Mouse (Mus musculus): Measurements from ENCODE around the gene Prodh2. TPM values are rescaled to one million over a fixed set of nuclear protein-coding genes. Genes with fewer than 3 reads are reported as not detected.
A peak's percentile ranks its signal among the peaks of the same experiment; 100 is the strongest.

Prodh2 gene
- total RNA-seq, 2 experiments from 2014 or later: not detected

DNA sequence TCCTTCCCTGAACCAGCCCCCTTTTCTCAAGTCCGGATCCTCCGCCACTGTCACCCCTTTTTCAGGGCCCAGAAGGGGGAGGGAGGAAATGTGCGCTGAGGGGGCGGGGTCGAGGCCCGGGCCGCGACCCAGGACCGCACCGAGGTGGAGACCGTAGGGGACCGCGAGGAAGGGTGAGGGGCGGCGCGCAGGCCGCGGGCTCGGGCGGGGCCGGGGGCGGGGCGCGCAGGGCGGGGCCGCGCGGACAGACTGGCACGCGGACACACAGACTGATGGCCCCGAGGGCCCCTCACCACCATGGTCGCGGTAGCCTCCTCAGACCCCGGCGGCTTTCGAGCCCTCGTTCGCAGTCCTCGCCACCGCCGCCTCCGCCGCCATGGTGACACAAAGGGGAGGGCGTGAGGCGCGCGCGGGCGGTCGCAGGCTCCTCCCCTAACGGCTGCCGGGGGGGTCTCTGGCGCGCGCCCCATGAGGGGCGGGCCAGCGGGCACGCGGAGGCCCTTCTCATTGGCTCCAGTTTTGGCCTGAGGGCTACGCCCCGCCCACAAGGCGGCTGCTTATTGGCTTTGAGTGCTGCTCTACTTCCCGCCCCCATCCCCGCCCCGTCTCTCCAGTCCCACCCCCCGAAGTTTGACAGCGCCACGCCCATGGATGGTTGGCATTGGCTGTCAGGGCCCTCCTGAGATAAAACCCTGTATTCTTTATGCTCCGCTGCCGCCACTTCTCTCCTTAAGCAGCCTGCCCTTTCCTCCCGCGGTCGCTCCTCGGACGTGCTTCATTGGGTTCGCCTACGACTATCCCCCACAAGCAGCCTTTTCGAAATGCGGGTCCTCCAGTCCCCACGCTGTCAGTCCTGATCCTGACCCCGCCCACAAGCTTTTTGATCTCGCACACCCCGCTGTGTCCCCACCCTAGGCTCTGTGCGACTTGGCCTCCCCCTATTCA, 41.5 kb downstream of the Prodh2 start, which contains the start of gene Arhgap33:
Arhgap33 (minus strand) TSS at position 428 of the 945 bp plus-strand sequence.
- peak within 1 kb of the TSS; percentile 90 for H3K27ac ChIP-seq
- DNase-seq (ENCODE audit: low spot score in 2 of 2): peak; percentile 95 to 96
- TF ChIP-seq CTCF (conservative IDR thresholded peaks at IDR 0.05): no peak
- H3K4me3 ChIP-seq: peak within 1 kb of the TSS; percentile 75

DNA sequence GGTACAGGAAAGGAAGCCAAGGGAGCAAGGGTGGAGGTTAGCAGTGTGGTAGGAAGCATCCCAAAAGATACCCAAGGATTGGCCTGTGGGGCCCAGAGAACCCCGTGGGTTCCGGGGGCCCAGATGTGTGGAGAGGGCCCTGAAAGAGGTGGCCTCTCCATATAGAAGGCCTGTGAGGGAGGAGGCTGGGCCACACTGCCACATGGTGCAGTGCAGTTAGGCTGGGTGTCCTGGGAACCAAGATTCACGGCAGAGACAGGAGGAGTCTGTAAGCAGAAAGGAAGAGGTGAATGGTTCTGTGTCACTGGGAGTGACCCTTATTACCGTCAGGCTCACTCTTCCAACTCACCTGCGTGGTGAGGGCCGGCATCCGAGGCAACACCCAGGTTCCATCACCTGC, 47.1 kb downstream of the Prodh2 start:
- DNase-seq (ENCODE audit: low spot score in 2 of 2): no peak
- no peak overlapping the region for H3K4me3 ChIP-seq
- no peak overlapping the region for H3K27ac ChIP-seq
- TF ChIP-seq CTCF (conservative IDR thresholded peaks at IDR 0.05): no peak

DNA sequence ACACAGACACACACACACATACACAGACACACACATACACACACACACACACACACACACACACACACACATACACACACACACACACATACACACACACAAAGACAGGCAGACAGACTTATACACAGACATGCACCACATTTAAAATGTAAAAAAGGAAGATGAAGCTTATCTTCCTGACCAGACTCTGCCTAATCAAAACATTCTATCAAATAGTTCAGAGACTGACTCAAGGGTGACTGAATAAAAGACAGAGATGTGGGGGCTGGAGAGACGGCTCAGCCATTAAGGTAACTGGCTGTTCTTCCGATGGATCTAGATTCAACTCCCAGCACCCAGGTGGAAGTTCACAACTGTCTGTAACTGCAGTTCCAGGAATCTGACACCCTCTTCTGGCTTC, 50.9 kb downstream of the Prodh2 start:
- Histone ChIP-seq H3K27ac (no peak overlapping the region), H3K4me3 (no peak overlapping the region)
- TF ChIP-seq CTCF (conservative IDR thresholded peaks at IDR 0.05): no peak
- no peak for DNase-seq (ENCODE audit: low spot score in 2 of 2)

DNA sequence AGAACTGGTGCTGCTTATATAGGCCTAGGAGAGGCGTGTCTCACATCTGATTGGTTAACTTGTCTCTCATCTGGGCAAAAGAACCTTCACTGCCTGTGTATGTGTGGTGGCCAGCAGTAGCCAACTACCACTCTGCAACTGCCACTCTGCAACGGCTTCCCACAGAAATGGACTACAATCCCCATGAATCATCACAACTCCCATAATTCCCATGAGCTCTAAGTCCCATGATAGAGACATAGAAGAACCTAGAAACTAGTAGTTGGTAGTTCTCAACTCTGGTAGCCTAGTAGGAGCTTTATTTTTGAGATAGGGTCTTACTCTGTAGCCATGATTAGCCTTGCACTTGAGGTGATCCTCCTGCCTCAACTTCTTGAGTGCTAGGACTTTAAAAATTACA, 56.5 kb downstream of the Prodh2 start:
- no peak overlapping the region for H3K27ac ChIP-seq
- H3K4me3 ChIP-seq: no peak overlapping the region
- no peak for TF ChIP-seq CTCF (conservative IDR thresholded peaks at IDR 0.05)
- no peak for DNase-seq (ENCODE audit: low spot score in 2 of 2)

DNA sequence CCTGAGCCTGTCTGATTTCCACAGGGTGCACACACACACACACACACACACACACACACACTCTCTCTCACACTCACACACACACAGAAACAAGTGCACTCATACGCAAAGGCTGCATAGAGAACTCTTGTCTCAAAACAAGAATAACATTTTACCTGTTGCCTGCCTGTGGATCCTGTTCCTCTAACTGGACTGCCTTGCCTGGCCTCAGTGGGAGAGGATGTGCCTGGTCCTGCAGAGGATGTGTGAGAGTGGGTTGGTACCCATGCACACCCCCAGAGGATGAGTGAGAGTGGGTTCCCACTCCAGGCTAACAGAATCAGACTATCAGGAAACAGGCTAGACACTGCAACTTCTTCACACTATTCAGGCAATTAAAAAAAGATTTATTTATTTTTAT, 57.2 kb downstream of the Prodh2 start:
- no peak overlapping the region for H3K4me3 ChIP-seq
- no peak for TF ChIP-seq CTCF (conservative IDR thresholded peaks at IDR 0.05)
- no peak for DNase-seq (ENCODE audit: low spot score in 2 of 2)
- no peak overlapping the region for H3K27ac ChIP-seq

DNA sequence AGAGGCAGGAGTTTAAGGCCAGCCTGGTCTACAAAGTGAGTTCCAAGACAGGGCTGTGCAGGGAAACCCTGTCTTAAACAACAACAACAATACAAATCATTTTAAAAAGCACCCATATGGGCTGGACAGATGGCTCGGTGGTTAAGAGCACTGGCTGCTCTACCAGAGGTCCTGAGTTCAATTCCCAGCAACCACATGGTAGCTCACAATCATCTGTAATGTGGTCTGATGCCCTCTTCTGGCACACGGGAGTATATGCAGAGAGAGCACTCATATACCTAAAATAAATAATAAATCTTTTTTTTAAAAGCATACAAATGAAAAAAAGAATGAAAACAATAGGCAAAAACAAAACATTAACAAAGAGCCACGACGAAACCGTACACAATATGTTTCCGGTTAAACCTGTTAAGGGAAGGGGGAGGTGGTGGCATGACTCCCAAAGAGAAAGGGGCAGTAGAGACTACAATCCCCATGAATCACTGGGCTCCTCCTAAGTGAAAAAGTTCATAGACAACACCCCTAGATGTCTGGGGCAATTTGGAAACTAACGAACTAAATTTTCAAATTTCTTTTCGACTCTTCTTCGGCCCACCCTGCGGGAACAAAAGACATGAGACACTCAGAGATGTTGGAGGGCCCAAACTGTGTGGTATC, 58.2 kb downstream of the Prodh2 start:
- H3K4me3 ChIP-seq: peak overlapping the region; percentile 69
- DNase-seq (ENCODE audit: low spot score in 2 of 2): no peak

DNA sequence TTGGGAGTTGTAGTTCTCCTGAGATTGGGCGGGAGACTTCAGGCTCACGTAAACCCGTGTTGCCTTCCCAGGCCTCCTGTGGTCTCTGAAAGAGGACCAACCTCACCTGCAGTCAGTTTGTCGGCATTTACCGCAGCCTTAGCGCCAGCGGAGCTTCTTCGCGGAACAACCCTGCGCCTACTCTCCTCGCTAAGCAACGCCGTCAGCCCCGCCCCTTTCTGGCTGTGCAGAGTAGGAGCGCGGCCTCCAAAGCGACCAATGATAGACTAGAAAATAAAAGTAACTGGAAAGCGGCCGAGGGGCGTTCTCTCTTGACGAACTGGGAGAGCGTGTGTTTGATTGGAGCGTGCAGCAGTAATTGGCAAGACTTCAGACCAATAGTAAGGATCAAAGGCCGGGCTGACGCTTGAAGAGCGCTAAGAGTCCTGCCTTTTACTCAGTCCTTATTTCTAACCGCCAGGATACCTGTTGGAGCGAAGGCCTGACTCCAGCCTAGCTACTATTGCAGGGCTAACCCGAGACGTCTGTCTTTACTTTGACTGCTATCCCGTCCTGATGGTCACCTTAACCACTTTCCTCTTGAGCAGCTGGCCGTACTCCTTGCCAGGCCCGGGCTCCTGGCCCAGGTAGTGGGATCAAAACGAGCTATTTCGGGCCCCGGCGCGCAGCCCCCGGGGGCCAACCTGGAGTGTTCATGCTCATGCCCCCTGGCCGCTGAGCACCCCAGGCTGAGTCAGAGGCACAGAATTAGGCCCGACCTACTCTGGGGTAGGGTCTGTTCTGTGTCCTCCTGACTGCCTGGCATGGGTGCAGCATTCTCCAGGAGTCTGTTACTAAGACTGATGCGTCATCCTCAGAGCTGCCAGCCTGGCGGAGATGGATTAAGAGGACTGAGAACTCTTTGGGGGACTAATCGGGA, 58.9 kb downstream of the Prodh2 start, which contains the start of the genes Hspb6 and Proser3:
Hspb6 (plus strand) TSS at position 77 of the 919 bp plus-strand sequence.
Proser3 (minus strand) TSS at position 198 of the 919 bp plus-strand sequence.
- Histone ChIP-seq H3K27ac (peak within 1 kb of the TSS; percentile 97), H3K4me3 (peak within 1 kb of the TSS; percentile 69)
- 0 out of 2 replicates have a peak, but pooled peaks have one; percentile 26 for TF ChIP-seq CTCF (conservative IDR thresholded peaks at IDR 0.05)
- peak; percentile 93 to 98 for DNase-seq (ENCODE audit: low spot score in 2 of 2)

More for the DNA sequence above, 58.2 kb downstream of the Prodh2 start:
- peak overlapping the region; percentile 97 for H3K27ac ChIP-seq
- peak; percentile 85 for TF ChIP-seq CTCF (conservative IDR thresholded peaks at IDR 0.05)

DNA sequence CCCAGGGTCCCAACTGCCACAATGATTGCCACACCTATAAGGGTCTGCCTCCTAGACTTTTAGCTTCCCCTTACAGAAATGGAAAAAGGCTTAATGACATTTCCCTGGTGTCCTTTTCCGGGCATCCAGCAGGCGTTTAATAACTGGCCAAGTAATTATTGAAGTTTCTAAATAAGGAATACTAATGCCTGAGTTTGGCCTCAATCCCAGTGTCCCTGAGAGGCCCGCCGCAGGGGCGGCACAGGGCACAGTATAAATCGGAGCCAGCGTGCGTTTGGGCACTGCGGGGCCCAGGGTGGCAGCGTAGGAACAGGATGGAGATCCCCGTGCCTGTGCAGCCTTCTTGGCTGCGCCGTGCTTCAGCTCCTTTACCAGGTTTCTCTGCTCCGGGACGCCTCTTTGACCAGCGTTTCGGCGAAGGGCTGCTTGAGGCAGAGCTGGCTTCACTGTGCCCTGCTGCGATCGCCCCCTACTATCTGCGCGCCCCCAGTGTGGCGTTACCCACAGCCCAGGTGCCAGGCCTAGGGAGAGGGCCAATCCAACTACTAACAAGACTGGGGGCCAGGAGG, 59.7 kb downstream of the Prodh2 start:
- Histone ChIP-seq H3K4me3 (peak overlapping the region; percentile 69), H3K27ac (peak overlapping the region; percentile 97)
- no peak for DNase-seq (ENCODE audit: low spot score in 2 of 2)
- no peak; the same call in 1 of the 2 replicates for TF ChIP-seq CTCF (conservative IDR thresholded peaks at IDR 0.05)

DNA sequence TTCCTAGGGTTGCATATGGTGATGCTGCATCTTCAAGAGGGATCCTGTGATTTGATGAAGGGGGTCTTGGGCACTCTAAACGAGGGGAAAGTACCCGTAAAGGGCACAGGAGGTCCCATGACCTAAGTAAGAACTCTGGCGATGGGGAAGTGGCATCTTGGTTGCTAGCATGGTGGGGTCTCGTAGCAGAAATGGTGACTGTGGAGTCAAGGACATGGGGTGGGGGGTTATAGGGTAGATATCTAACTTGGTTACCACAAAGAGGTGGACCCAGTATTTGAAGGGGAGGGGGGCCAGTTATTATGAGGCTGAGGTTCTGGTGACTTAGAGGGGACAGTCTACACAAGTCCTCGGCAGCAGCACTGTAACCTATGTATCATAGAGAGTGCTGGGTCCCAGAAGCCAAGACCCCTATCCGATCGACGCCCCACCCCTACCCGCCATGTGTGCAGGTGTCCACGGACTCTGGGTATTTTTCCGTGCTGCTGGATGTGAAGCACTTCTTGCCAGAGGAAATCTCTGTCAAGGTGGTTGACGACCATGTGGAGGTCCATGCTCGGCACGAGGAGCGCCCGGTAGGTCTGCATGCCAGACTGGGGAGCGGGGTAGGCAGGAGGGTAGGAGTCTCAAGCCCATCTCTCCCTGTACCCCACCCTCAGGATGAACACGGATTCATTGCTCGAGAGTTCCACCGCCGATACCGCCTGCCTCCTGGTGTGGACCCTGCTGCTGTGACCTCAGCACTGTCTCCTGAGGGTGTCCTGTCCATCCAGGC, 60.6 kb downstream of the Prodh2 start:
- H3K4me3 ChIP-seq: no peak overlapping the region
- TF ChIP-seq CTCF (conservative IDR thresholded peaks at IDR 0.05): no peak
- H3K27ac ChIP-seq: peak overlapping the region; percentile 97; the same call in 1 of the 2 replicates
- no peak for DNase-seq (ENCODE audit: low spot score in 2 of 2)

DNA sequence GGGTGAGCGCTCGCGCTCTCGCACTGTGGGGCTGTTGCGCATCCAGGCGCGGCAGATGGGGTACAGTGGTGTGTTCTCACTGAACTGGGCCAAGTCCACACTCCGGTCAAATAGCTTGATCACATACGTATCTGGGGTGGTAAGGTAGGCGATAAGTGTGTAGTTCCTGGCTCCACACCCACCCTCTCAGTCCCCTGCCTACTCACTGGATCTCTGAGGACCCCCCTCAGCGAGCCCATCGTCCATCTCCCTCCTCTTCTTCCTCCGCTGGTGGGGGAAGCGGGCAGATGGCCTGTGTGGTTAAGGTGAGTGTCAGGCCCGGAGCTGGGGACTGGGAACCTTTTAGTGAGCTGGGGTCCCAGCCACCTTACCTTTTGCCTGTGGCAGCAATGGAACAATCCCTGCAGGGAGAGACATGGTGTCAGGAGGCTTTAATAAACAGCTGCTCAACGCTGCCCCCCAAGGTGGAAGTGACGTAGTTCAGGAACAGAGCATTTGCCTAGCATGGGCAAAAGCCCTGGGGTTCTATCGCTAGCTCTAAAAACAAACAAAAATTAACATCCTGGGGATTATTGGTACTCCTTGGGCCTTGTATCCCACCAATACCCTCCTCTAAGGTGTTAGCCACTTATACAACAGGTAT, 63.6 kb downstream of the Prodh2 start:
- DNase-seq (ENCODE audit: low spot score in 2 of 2): no peak
- Histone ChIP-seq H3K4me3 (no peak overlapping the region), H3K27ac (no peak overlapping the region; the same call in 1 of the 2 replicates)
- TF ChIP-seq CTCF (conservative IDR thresholded peaks at IDR 0.05): peak; percentile 57
